Mouse (Mus musculus) brain, embryonic 14.5 days (tissue): ENCODE data around the gene Tet1.

Experiments used
- CTCF ChIP-seq: fragments of 200-500 bp; IDR thresholded peaks from 2 replicates; pipeline ENCODE4 v1.5.1; 2012; ENCODE audit warnings: inconsistent platforms, mild to moderate bottlenecking, moderate library complexity, borderline replicate concordance; ENCODE audit not compliant: insufficient read depth, insufficient read length; ENCODE audit errors: extremely low read depth
- POLR2A ChIP-seq: fragments of 200-500 bp; IDR thresholded peaks from 2 replicates; pipeline ENCODE4 v1.6.1; 2012; ENCODE audit warnings: mild to moderate bottlenecking, inconsistent platforms, borderline replicate concordance; ENCODE audit not compliant: poor library complexity, insufficient read depth, insufficient read length, severe bottlenecking; ENCODE audit errors: extremely low read depth

GRCm38 (mm10) chr10:62901826-62902225 lies 7.0 kb downstream of the Tet1 start:
- no peak for TF ChIP-seq CTCF
- no peak for TF ChIP-seq POLR2A
